Mouse (Mus musculus) G1E (cell line): ENCODE data around the gene Scarf1.

Source experiments
- CTCF ChIP-seq: IDR thresholded peaks from 2 replicates; pipeline ENCODE4 v1.5.1; 2012; ENCODE audit warnings: low read depth, low read length, inconsistent platforms, mixed read lengths
- GATA1 ChIP-seq: IDR thresholded peaks from 2 replicates; pipeline ENCODE4 v1.6.1; 2012; ENCODE audit warnings: borderline replicate concordance, low read length, inconsistent platforms, mixed read lengths
- TAL1 ChIP-seq: conservative IDR thresholded peaks from 2 replicates; pipeline ENCODE4 v1.6.1; 2012; ENCODE audit warnings: low read depth, low read length, inconsistent platforms, mixed read lengths

DNA sequence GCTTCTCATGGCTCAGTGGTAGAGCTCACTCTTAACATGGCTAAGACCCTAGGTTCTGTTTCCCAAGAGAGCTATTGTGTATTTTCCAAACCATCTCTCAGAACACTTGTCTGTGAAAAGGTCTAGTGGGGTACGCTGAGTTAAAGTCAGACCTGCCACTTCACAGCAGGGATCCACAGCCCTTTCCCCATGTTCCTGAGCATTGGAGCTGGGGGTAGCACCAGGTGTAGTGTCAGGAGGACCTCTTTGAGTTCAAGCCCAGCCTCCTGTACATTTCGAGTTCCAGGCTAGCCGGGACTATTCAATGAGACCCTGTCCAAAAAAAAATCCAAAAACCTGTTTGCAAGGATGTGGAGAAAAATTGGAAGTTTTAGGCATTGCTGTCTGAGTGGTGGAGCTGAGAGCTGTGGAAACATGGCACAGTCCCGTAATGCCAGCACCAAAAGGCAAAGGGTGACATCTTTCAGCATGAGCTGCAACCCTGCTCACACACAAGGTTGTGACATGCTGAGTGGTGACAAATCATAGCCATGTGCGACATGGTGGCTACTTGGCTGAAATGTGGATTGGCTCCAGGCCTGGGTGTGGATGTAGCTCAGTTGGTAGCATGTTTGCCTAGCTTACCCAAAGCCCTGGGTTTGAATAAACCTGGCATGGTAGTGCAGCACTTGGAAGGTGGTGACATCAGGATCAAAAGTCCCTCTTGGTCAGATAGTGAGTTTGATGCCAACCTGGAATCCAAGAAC lies 61.2 kb downstream of the Scarf1 start:
- no peak for TF ChIP-seq CTCF
- TF ChIP-seq GATA1: no peak
- no peak for TF ChIP-seq TAL1
